Mouse (Mus musculus): ENCODE measurements around the gene Spata32. TPM values are rescaled to one million over a fixed set of nuclear protein-coding genes. Genes with fewer than 3 reads are reported as not detected.

Gene Spata32
- not detected in 2 replicates for polyA plus RNA-seq (2012; ENCODE audit: insufficient read depth, low replicate concordance)

GRCm38 (mm10) chr11:103217790-103218516 is at the start of gene Spata32:
Gene Spata32, minus strand, starts transcription at chr11:103218432.
- Histone ChIP-seq H3K4me1 (peaks cover 23% of the 10 kb centered on the region), H3K4me3 (replicated peaks) (peak within 1 kb of the TSS; percentile 90), H3K27me3 (replicated peaks) (peaks cover 68% of the 10 kb centered on the region), H3K36me3 (replicated peaks; ENCODE audit: low read length) (peaks cover 22% of the 10 kb centered on the region), H3K9me3 (peaks cover 10% of the 10 kb centered on the region)
- TF ChIP-seq FLI1 (IDR thresholded peaks at IDR 0.05; ENCODE audit: low read length) (no peak), GATA1 (IDR thresholded peaks at IDR 0.05; ENCODE audit: borderline replicate concordance, low read length) (no peak)

DNA sequence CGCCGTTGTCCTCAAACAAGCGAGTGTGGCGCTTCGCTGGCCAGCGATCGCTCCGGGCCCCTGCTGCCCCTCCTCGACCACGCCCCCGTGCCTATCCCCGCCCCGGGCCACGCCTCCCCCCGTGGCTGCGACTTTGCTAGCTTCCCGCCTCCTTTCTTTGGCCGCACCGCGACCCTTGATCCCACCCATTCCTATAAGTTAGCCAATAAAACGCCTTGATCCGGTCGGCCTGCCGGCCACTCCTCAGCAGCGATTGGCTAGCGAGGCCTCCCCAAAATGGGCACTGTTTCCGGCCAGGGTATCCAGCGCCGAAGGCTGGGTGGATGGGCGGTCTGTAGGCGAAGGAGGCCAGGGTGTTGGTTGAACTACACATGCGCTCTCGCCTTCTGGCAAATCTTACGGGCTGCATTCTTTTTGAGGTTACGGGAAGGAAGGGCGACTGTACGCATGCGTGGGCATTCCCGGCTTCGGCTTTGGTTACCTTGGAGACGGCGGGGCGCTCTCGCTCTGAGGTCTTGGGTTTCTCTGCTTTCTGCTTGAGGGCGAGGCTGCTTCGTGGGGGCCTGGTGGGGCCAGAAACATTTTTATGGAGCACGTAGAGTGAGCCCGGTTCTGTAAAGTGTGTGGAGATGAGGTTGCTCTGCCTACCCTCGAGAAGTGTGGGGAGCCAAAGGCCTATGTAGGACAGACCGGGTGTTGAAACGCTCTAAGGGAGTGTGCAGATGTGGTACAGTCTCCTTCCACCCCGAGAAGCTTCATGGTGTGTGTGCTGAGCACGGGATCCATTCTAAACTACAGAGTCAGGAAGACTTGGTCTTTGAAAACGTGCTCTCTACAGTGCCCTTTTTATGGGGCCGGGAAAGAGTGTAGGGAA is 49.4 kb upstream of the Spata32 start, which contains the start of gene Map3k14:
TSS of gene Map3k14 (minus strand) at position 127 of the 874 bp plus-strand sequence.
- Histone ChIP-seq H3K27me3 (replicated peaks) (peaks cover 13% of the 10 kb centered on the region), H3K4me3 (replicated peaks) (peak within 1 kb of the TSS; percentile 97), H3K36me3 (replicated peaks; ENCODE audit: low read length) (no peaks in the 10 kb centered on the region), H3K4me1 (peaks cover 65% of the 10 kb centered on the region), H3K9me3 (no peaks in the 10 kb centered on the region)
- no peak for TF ChIP-seq GATA1 (IDR thresholded peaks at IDR 0.05; ENCODE audit: borderline replicate concordance, low read length)
- TF ChIP-seq FLI1 (IDR thresholded peaks at IDR 0.05; ENCODE audit: low read length): no peak

DNA sequence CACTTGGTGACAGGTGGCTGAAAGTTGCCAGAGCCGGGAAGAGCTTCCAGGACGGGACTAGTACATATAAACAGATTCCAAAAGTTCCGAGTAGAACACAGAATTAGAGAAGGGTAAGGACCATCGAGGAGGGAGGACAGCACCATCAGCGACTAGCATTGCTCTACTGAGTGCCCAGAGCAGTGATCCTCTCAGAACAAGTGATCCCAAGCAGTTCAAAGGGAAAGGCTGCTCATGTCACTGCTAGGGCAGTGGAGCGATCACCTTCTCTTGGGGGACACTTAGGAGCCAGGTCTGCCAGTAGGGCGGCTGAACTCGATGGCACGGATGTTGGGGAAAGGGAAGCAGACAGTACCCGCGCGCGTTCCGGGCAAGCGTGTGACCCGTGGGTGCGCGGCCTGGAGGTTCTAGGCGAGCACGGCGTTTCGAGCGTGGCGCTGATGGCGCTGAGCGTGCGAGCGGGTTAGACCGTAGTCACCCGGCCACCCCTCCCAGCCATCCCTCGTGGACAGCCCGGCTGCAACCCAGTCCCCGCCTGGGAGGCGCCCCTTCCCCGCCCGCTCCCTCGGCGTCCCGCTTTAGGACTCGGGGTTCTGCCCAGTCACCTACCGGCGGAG is 48.6 kb upstream of the Spata32 start:
- Histone ChIP-seq H3K27me3 (replicated peaks) (peaks cover 6% of the 10 kb centered on the region), H3K4me1 (peaks cover 70% of the 10 kb centered on the region), H3K4me3 (replicated peaks) (peak overlapping the region; percentile 97), H3K9me3 (no peaks in the 10 kb centered on the region), H3K36me3 (replicated peaks; ENCODE audit: low read length) (no peaks in the 10 kb centered on the region)
- TF ChIP-seq GATA1 (IDR thresholded peaks at IDR 0.05; ENCODE audit: borderline replicate concordance, low read length): no peak
- no peak for TF ChIP-seq FLI1 (IDR thresholded peaks at IDR 0.05; ENCODE audit: low read length)

- no peaks in the 10 kb centered on the region for H3K9me3 ChIP-seq
- peaks cover 69% of the 10 kb centered on the region for H3K4me1 ChIP-seq
- peak overlapping the region; percentile 97 for H3K4me3 ChIP-seq (replicated peaks)
- no peaks in the 10 kb centered on the region for H3K36me3 ChIP-seq (replicated peaks; ENCODE audit: low read length)
- H3K27me3 ChIP-seq (replicated peaks): peaks cover 1% of the 10 kb centered on the region
- no peak for TF ChIP-seq FLI1 (IDR thresholded peaks at IDR 0.05; ENCODE audit: low read length)
- TF ChIP-seq GATA1 (IDR thresholded peaks at IDR 0.05; ENCODE audit: borderline replicate concordance, low read length): no peak
Measured at GRCm38 (mm10) chr11:103265856-103266255, 47.6 kb upstream of the Spata32 start.

DNA sequence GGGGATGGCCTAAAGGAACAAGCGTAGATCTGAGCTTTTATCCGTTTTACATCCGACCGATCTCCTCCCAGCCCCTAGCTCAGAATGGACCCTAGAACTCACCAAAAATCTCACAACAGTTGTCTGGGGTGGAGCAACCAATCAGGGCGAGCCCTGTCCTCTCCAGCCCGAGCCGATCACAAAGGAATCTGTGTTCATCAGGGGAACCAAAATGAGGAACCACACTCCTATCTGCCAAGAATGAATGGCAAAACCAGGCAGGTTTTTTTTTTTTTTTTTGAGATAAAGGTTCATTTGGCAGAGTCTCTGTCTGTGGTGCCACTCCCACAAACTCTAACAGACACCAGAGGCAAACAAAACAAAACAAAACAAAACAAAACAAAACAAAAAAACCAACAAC is 47.0 kb upstream of the Spata32 start:
- TF ChIP-seq GATA1 (IDR thresholded peaks at IDR 0.05; ENCODE audit: borderline replicate concordance, low read length) (no peak), FLI1 (IDR thresholded peaks at IDR 0.05; ENCODE audit: low read length) (no peak)
- Histone ChIP-seq H3K27me3 (replicated peaks) (no peaks in the 10 kb centered on the region), H3K4me1 (peaks cover 70% of the 10 kb centered on the region), H3K36me3 (replicated peaks; ENCODE audit: low read length) (no peaks in the 10 kb centered on the region), H3K9me3 (no peaks in the 10 kb centered on the region), H3K4me3 (replicated peaks) (peak overlapping the region; percentile 71)

DNA sequence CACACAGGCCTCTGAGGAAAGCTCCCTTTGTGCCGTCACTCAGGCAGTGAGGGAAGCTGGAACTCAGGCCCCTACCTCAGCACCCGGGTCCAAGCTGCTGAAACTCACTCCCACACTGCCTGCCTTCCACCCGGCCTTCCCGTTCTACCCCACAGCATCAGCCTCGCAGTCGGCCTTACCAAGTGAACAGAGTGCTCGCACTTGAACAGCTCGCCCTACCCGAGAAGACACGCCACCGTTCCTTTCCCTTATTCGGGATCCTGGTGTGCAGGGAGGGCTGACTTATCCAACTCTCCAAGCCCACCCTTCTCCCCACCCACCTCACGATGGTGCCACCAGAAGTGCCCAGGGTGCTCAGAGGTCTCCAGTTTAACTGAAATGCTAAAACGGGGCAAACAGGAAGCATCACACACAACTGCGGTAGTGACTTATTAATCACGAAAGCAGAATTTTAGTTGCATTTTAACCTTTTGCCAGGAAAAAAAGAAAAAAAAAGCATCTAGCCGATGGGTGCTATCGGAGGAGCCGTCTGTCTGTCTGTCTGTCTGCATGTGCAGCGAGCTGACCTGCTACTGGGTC is 46.3 kb upstream of the Spata32 start:
- peaks cover 73% of the 10 kb centered on the region for H3K4me1 ChIP-seq

DNA sequence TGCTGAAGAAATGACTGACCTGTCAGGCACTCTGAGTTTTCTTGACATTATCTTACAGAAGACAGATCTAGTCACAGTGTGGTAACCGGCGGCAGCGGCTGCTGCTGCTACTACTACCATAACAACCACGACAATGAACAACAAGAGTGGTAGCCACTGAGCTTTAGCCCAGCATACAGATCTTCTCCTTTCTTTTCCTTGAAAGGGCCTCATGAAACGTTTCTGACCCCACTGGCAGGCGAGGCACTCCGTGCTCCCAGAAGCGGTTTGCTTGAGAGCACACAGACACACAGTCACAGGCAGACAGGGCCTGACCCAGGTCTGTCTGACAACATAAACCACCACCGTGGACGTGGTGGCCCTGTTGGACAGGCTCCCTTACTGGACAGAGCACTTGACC is 45.3 kb upstream of the Spata32 start:
- Histone ChIP-seq H3K4me1 (peaks cover 79% of the 10 kb centered on the region), H3K4me3 (replicated peaks) (peak overlapping the region; percentile 53), H3K27me3 (replicated peaks) (peaks cover 5% of the 10 kb centered on the region), H3K9me3 (no peaks in the 10 kb centered on the region), H3K36me3 (replicated peaks; ENCODE audit: low read length) (no peaks in the 10 kb centered on the region)
- no peak for TF ChIP-seq FLI1 (IDR thresholded peaks at IDR 0.05; ENCODE audit: low read length)
- no peak for TF ChIP-seq GATA1 (IDR thresholded peaks at IDR 0.05; ENCODE audit: borderline replicate concordance, low read length)

More for the DNA sequence above, 46.3 kb upstream of the Spata32 start:
- Histone ChIP-seq H3K4me3 (replicated peaks) (peak overlapping the region; percentile 84), H3K9me3 (no peaks in the 10 kb centered on the region), H3K36me3 (replicated peaks; ENCODE audit: low read length) (no peaks in the 10 kb centered on the region), H3K27me3 (replicated peaks) (no peaks in the 10 kb centered on the region)
- no peak for TF ChIP-seq GATA1 (IDR thresholded peaks at IDR 0.05; ENCODE audit: borderline replicate concordance, low read length)
- no peak for TF ChIP-seq FLI1 (IDR thresholded peaks at IDR 0.05; ENCODE audit: low read length)

GRCm38 (mm10) chr11:103262412-103263267 is 44.4 kb upstream of the Spata32 start:
- peaks cover 74% of the 10 kb centered on the region for H3K4me1 ChIP-seq
- H3K9me3 ChIP-seq: no peaks in the 10 kb centered on the region
- peaks cover 5% of the 10 kb centered on the region for H3K27me3 ChIP-seq (replicated peaks)
- H3K36me3 ChIP-seq (replicated peaks; ENCODE audit: low read length): no peaks in the 10 kb centered on the region
- H3K4me3 ChIP-seq (replicated peaks): peak overlapping the region; percentile 91
- TF ChIP-seq GATA1 (IDR thresholded peaks at IDR 0.05; ENCODE audit: borderline replicate concordance, low read length): no peak
- TF ChIP-seq FLI1 (IDR thresholded peaks at IDR 0.05; ENCODE audit: low read length): no peak
